In the genomic region with DNA sequence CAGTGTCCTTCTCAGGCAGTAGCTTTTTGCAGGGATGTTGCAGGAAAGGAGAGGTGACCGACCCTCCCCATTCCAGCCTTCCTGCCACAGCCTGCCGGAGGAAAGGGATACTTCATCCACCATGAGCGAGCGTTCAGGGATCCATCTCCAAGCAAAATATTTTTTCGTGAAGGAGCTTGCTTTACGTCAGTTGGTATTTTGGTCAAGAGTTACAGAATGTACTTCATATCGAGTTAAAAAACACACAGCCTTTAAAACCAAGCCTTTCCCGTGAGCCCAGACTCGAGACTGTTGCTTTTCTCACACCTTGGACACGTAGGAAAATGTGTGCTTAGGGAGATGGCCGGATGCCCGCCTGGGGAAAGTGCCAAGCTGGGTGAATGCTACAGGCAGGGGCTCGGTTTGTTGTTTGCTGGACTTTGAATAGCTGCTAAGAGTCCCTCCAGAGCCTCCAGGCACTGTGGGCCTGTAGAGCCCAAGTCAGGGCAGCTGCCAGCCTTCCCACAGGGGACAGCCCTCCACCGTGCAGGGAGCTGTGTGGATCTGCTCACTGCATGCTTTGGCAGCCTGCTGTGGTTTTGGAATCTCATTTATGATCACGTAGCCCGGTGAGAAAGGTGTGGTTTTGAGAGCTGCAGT, we compare ENCODE assay signal across 8 mouse cellular contexts. TPM values are rescaled to one million over a fixed set of nuclear protein-coding genes. Genes with fewer than 3 reads are reported as not detected.
A peak's percentile ranks its signal among the peaks of the same experiment; 100 is the strongest.
DNase-seq lines count a peak whose midpoint lies in the region; ATAC-seq and TF ChIP-seq lines count a peak whose summit lies in the region.

No protein-coding gene starts in this region.

- H3K9me3 ChIP-seq in forebrain, embryonic 10.5 days, result no peaks in the 10 kb centered on the region
- H3K9me3 ChIP-seq in forebrain, embryonic 12.5 days, result no peaks in the 10 kb centered on the region
- no peaks in the 10 kb centered on the region for H3K9me3 ChIP-seq in kidney, embryonic 16.5 days (ENCODE audit: low read length)
- no peaks in the 10 kb centered on the region for H3K9me3 ChIP-seq in limb, embryonic 12.5 days

- 77% methylated on average over 16 of the region's 16 CpGs for WGBS in forebrain, embryonic 10.5 days
- 72% methylated on average over 16 of the region's 16 CpGs for WGBS in forebrain, embryonic 12.5 days
- WGBS in heart, adult 2 months, result 23% methylated on average over 16 of the region's 16 CpGs
- 51% methylated on average over 16 of the region's 16 CpGs for WGBS in kidney, embryonic 16.5 days
- 67% methylated on average over 16 of the region's 16 CpGs for WGBS in limb, embryonic 12.5 days

- no peak overlapping the region for H3K4me3 ChIP-seq in forebrain, embryonic 10.5 days
- H3K4me3 ChIP-seq in forebrain, embryonic 12.5 days (replicated peaks), result no peak overlapping the region
- no peak overlapping the region for H3K4me3 ChIP-seq in cortical plate, adult 2 months (ENCODE audit: insufficient read depth, low read length)
- H3K4me3 ChIP-seq in heart, adult 2 months, result no peak overlapping the region
- H3K4me3 ChIP-seq in kidney, embryonic 16.5 days (ENCODE audit: low read length), result no peak overlapping the region
- H3K4me3 ChIP-seq in limb, embryonic 12.5 days (replicated peaks), result no peak overlapping the region

- H3K27me3 ChIP-seq in forebrain, embryonic 10.5 days (ENCODE audit: poor library complexity, severe bottlenecking), result no peaks in the 10 kb centered on the region
- no peaks in the 10 kb centered on the region for H3K27me3 ChIP-seq in forebrain, embryonic 12.5 days
- H3K27me3 ChIP-seq in heart, adult 2 months (ENCODE audit: control insufficient read depth, insufficient read depth, low read length), result no peaks in the 10 kb centered on the region
- H3K27me3 ChIP-seq in kidney, embryonic 16.5 days (ENCODE audit: insufficient read depth, low read length), result no peaks in the 10 kb centered on the region
- 0 out of 2 replicates have a peak, but pooled peaks cover 4% of the 10 kb centered on the region for H3K27me3 ChIP-seq in limb, embryonic 12.5 days

- no peaks in the 10 kb centered on the region for H3K79me2 ChIP-seq in heart, adult 2 months (replicated peaks; ENCODE audit: control insufficient read depth, insufficient read depth, low read length)

- TF ChIP-seq POLR2A in cortical plate, adult 2 months (IDR thresholded peaks at IDR 0.05; ENCODE audit: extremely low read depth, insufficient read depth, low read length), result no peak
- TF ChIP-seq POLR2A in heart, adult 2 months (IDR thresholded peaks at IDR 0.05; ENCODE audit: insufficient read depth, low read depth, low read length), result peak; percentile 44; the same call in 1 of the 2 replicates

- no peaks in the 10 kb centered on the region for H3K36me3 ChIP-seq in forebrain, embryonic 10.5 days (replicated peaks)
- no peaks in the 10 kb centered on the region for H3K36me3 ChIP-seq in forebrain, embryonic 12.5 days (replicated peaks)
- peaks cover 7% of the 10 kb centered on the region; the same call in 1 of the 2 replicates for H3K36me3 ChIP-seq in heart, adult 2 months (ENCODE audit: control insufficient read depth, insufficient read depth, low read length)
- no peaks in the 10 kb centered on the region for H3K36me3 ChIP-seq in kidney, embryonic 16.5 days (ENCODE audit: insufficient read depth, low read length)
- H3K36me3 ChIP-seq in limb, embryonic 12.5 days, result no peaks in the 10 kb centered on the region

- H3K4me2 ChIP-seq in forebrain, embryonic 12.5 days, result no peak overlapping the region
- no peak overlapping the region for H3K4me2 ChIP-seq in kidney, embryonic 16.5 days (replicated peaks; ENCODE audit: low read depth, low read length)
- no peak overlapping the region for H3K4me2 ChIP-seq in limb, embryonic 12.5 days

- intact Hi-C loops in heart, adult 2 months (cut with DNase I), result loop anchor here (1.0 kb wide), 1 partner anchor 43 kb away; no protein-coding TSS in a partner anchor

- TF ChIP-seq CTCF in cortical plate, adult 2 months (IDR thresholded peaks at IDR 0.05; ENCODE audit: extremely low read depth, insufficient read depth, low read length), result no peak
- TF ChIP-seq CTCF in heart, adult 2 months (IDR thresholded peaks at IDR 0.05), result no peak

- ATAC-seq in forebrain, embryonic 12.5 days (ENCODE audit: low FRiP score), result no peak
- ATAC-seq in kidney, embryonic 16.5 days (ENCODE audit: low FRiP score, low TSS enrichment), result no peak
- ATAC-seq in limb, embryonic 12.5 days (ENCODE audit: insufficient number of reproducible peaks, insufficient read depth, low FRiP score, low TSS enrichment, low read depth), result no peak

- DNase-seq in forebrain, embryonic 10.5 days (ENCODE audit: extremely low spot score, low spot score), result no peak
- peak; percentile 84 to 88 for DNase-seq in heart, adult 2 months
- DNase-seq in right cerebral cortex, adult 2 months (ENCODE audit: low spot score in 2 of 2), result peak; percentile 78 to 87
- DNase-seq in B cell, adult 2 months, result no peak

- H3K9ac ChIP-seq in forebrain, embryonic 12.5 days, result no peak overlapping the region
- H3K9ac ChIP-seq in heart, adult 2 months (ENCODE audit: low read depth, low read length), result peak overlapping the region; percentile 64
- peak overlapping the region; percentile 34; the same call in 1 of the 2 replicates for H3K9ac ChIP-seq in kidney, embryonic 16.5 days (replicated peaks; ENCODE audit: low read length)
- no peak overlapping the region; the same call in 1 of the 2 replicates for H3K9ac ChIP-seq in limb, embryonic 12.5 days (replicated peaks)

- H3K4me1 ChIP-seq in forebrain, embryonic 10.5 days, result peaks cover 27% of the 10 kb centered on the region
- H3K4me1 ChIP-seq in forebrain, embryonic 12.5 days, result peaks cover 12% of the 10 kb centered on the region
- H3K4me1 ChIP-seq in cortical plate, adult 2 months (ENCODE audit: control insufficient read depth, insufficient read depth, low read length), result peaks cover 7% of the 10 kb centered on the region
- peaks cover 15% of the 10 kb centered on the region for H3K4me1 ChIP-seq in heart, adult 2 months (ENCODE audit: control insufficient read depth, insufficient read depth, low read length)
- peaks cover 30% of the 10 kb centered on the region for H3K4me1 ChIP-seq in kidney, embryonic 16.5 days (ENCODE audit: insufficient read depth, low read length)
- H3K4me1 ChIP-seq in limb, embryonic 12.5 days (replicated peaks), result peaks cover 23% of the 10 kb centered on the region

- H3K27ac ChIP-seq in forebrain, embryonic 10.5 days, result peak overlapping the region; percentile 68
- H3K27ac ChIP-seq in forebrain, embryonic 12.5 days, result no peak overlapping the region
- H3K27ac ChIP-seq in cortical plate, adult 2 months (ENCODE audit: insufficient read depth, low read length), result peak overlapping the region; percentile 75
- H3K27ac ChIP-seq in heart, adult 2 months, result peak overlapping the region; percentile 76
- peak overlapping the region; percentile 87 for H3K27ac ChIP-seq in kidney, embryonic 16.5 days (ENCODE audit: low read length)
- peak overlapping the region; percentile 70 for H3K27ac ChIP-seq in limb, embryonic 12.5 days

- TF ChIP-seq EP300 in heart, adult 2 months (IDR thresholded peaks at IDR 0.05; ENCODE audit: insufficient read depth, low read depth, low read length), result peak; percentile 79

RNA-seq across cellular contexts. Expression of gene Aldh1l1, which starts 20.6 kb away (rescaled TPM):
- 1.7 and 2.1 TPM in 2 replicates for polyA plus RNA-seq in forebrain, embryonic 10.5 days (2016; fragmentation: Nextera tagmentation; extraction: Ambion mirVana)
- polyA plus RNA-seq in forebrain, embryonic 12.5 days (2016; fragmentation: Nextera tagmentation; extraction: Ambion mirVana), result 2.0 TPM in 2 replicates
- 77.0 and 83.1 TPM in 2 replicates for polyA plus RNA-seq in cortical plate, adult 2 months (2012; rRNA removed)
- total RNA-seq in heart, adult 2 months (2021), result 1 to 10 TPM; 2.5 to 3.7 TPM
- polyA plus RNA-seq in heart, adult 2 months (2012; rRNA removed), result 3.2 and 7.5 TPM in 2 replicates
- 21.1 and 23.4 TPM in 2 replicates for polyA plus RNA-seq in kidney, embryonic 16.5 days (2015; fragmentation: Nextera tagmentation; extraction: Ambion mirVana)
- 1.6 TPM in 2 replicates for polyA plus RNA-seq in limb, embryonic 12.5 days (2016; fragmentation: Nextera tagmentation; extraction: Ambion mirVana)

RNA-seq across cellular contexts. Expression of gene Klf15, which starts 44.4 kb away (rescaled TPM):
- 5.5 and 5.6 TPM in 2 replicates for polyA plus RNA-seq in forebrain, embryonic 10.5 days (2016; fragmentation: Nextera tagmentation; extraction: Ambion mirVana)
- 3.8 and 4.3 TPM in 2 replicates for polyA plus RNA-seq in forebrain, embryonic 12.5 days (2016; fragmentation: Nextera tagmentation; extraction: Ambion mirVana)
- polyA plus RNA-seq in cortical plate, adult 2 months (2012; rRNA removed), result 31.9 and 33.0 TPM in 2 replicates
- total RNA-seq in heart, adult 2 months (2021), result 10 to 100 TPM; 64.7 to 67.4 TPM
- polyA plus RNA-seq in heart, adult 2 months (2012; rRNA removed), result 54.7 and 60.2 TPM in 2 replicates
- polyA plus RNA-seq in kidney, embryonic 16.5 days (2015; fragmentation: Nextera tagmentation; extraction: Ambion mirVana), result 16.1 TPM in 2 replicates
- 4.3 and 4.6 TPM in 2 replicates for polyA plus RNA-seq in limb, embryonic 12.5 days (2016; fragmentation: Nextera tagmentation; extraction: Ambion mirVana)

Comparison
In these comparisons a context has a peak if more than half of its experiments do, and no peak if none do; other contexts are left out.
1. DNase-seq: peak in heart, adult 2 months (2 of 2) and right cerebral cortex, adult 2 months (2 of 2); none in forebrain, embryonic 10.5 days (single experiment) and B cell, adult 2 months (0 of 2).
2. H3K9ac ChIP-seq: peak in heart, adult 2 months (single experiment) and kidney, embryonic 16.5 days (single experiment); none in forebrain, embryonic 12.5 days (single experiment) and limb, embryonic 12.5 days (single experiment).